Mouse (Mus musculus) heart, embryonic 13.5 days (tissue): Measurements from ENCODE around the gene Plekhg2. TPM values are rescaled to one million over a fixed set of nuclear protein-coding genes. Genes with fewer than 3 reads are reported as not detected.

Experiments used
- ATAC-seq: fragments of 200-750 bp; cut with Nextera tagmentation; 2 replicates; pipeline ENCODE4 v1.8.0; 2017; ENCODE audit warnings: moderate TSS enrichment; ENCODE audit not compliant: insufficient number of reproducible peaks, low FRiP score, low TSS enrichment; ENCODE audit errors: extremely low read depth
- H3K27ac ChIP-seq: fragments of 300-500 bp; sonication (generic); replicated peaks from 2 replicates; pipeline ENCODE4 v1.5.1; 2015; ENCODE audit warnings: moderate library complexity, mild to moderate bottlenecking, inconsistent platforms
- H3K27me3 ChIP-seq: fragments of 300-500 bp; sonication (generic); replicated peaks from 2 replicates; pipeline ENCODE4 v1.6.1; 2015; ENCODE audit warnings: mild to moderate bottlenecking, inconsistent platforms
- H3K36me3 ChIP-seq: fragments of 300-500 bp; sonication (generic); 2 replicates; pipeline ENCODE4 v1.6.1; 2015; ENCODE audit warnings: mild to moderate bottlenecking, inconsistent platforms
- H3K4me1 ChIP-seq: fragments of 300-500 bp; sonication (generic); 2 replicates; pipeline ENCODE4 v1.6.1; 2015; ENCODE audit warnings: inconsistent platforms
- H3K4me2 ChIP-seq: fragments of 300-500 bp; sonication (generic); 2 replicates; pipeline ENCODE4 v1.6.1; 2015; ENCODE audit warnings: inconsistent platforms, mild to moderate bottlenecking, moderate library complexity
- H3K4me3 ChIP-seq: fragments of 300-500 bp; sonication (generic); 2 replicates; pipeline ENCODE4 v1.5.1; 2015; ENCODE audit warnings: moderate library complexity, mild to moderate bottlenecking, inconsistent platforms
- H3K9ac ChIP-seq: fragments of 300-500 bp; sonication (generic); 2 replicates; pipeline ENCODE4 v1.6.1; 2015; ENCODE audit warnings: inconsistent platforms, mild to moderate bottlenecking, moderate library complexity
- H3K9me3 ChIP-seq: fragments of 300-500 bp; sonication (generic); 2 replicates; pipeline ENCODE4 v1.6.1; 2016; ENCODE audit warnings: inconsistent platforms
- WGBS: fragments of 180-500 bp; shearing (Covaris S2); methylation state at CpG from one replicate; pipeline ENCODE4 v1.1.7; 2015; ENCODE audit warnings: mixed read lengths; 5-methylcytosine and 5-hydroxymethylcytosine counted together
- polyA plus RNA-seq: library from polyadenylated mRNA; unstranded; fragments of >200 nt; fragmentation: Nextera tagmentation; extraction: Ambion mirVana; gene quantifications from 2 replicates; pipeline ENCODE4 v1.2.1, GENCODE M21; 2015

Plekhg2 gene
- polyA plus RNA-seq, 1 experiment from 2014 or later = 49.3 TPM

DNA sequence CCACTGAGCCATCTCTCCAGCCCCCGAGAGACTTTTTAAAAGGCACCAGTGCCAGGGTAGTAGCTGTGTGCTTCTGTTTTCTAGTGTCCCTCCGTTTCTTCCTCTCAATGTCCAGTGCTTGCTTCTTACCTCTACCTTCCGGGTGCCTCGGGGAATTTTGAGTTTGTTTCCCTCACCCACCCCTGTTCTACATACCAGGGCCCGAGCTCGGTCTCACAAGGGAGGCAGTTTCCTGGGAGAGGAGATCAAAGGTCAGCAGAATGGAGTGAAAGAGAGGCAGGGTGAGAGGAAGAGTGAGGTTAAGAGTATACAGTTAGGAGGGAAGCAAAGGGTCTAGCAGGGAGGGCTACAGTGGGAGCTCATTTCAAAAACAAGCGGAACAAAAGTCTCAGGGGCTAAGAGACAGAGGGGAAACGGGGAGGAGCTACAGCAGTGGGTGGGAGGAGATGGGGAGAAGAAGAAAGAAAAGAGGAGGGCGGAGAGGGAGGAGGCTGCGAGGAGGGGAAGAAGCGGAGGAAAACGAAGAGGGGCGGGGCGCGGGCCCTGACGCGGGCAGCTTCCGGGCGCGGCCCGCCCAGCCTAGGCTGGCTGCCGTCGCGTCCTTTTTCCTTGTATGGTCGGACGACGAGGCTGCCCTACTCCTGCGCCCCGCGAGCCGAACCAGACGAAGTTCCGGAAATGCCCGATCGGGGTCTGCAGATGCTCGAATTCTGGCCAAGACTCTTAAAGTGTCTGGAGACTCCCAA is 3.0 kb upstream of the Plekhg2 start:
- peak; percentile 40 for ATAC-seq
- peak overlapping the region; percentile 98 for H3K9ac ChIP-seq
- H3K9me3 ChIP-seq = no peaks in the 10 kb centered on the region
- H3K4me3 ChIP-seq = peak overlapping the region; percentile 87
- peak overlapping the region; percentile 88 for H3K4me2 ChIP-seq
- H3K4me1 ChIP-seq = peaks cover 59% of the 10 kb centered on the region
- H3K27ac ChIP-seq = peak overlapping the region; percentile 100
- no peaks in the 10 kb centered on the region for H3K27me3 ChIP-seq
- H3K36me3 ChIP-seq = peaks cover 15% of the 10 kb centered on the region
- WGBS = under 1% methylated on average over 35 of the region's 36 CpGs

DNA sequence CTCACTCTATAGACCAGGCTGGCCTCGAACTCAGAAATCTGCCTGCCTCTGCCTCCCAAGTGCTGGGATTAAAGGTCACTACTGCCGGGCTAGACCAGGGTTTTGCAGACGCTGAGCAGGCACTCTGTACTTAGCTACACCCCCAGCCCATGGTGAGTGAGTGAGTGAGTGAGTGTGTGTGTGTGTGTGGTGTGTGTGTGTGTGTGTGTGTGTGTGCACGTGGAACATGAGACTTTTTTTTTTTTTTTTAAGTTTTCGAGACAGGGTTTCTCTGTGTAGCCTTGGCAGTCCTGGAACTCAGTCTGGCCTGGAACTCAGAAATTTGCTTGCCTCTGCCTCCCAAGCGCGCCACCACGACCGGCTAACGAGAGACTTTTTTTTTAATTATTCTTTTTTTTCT is 2.2 kb upstream of the Plekhg2 start:
- Histone ChIP-seq H3K4me1 (peaks cover 59% of the 10 kb centered on the region), H3K9me3 (no peaks in the 10 kb centered on the region), H3K9ac (peak overlapping the region; percentile 98), H3K27ac (peak overlapping the region; percentile 100), H3K36me3 (peaks cover 22% of the 10 kb centered on the region), H3K4me3 (peak overlapping the region; percentile 87), H3K4me2 (peak overlapping the region; percentile 88), H3K27me3 (no peaks in the 10 kb centered on the region)
- no peak for ATAC-seq
- 81% methylated on average over 10 of the region's 10 CpGs for WGBS

- peaks cover 61% of the 10 kb centered on the region for H3K4me1 ChIP-seq
- WGBS = 78% methylated on average over 7 of the region's 7 CpGs
Measured at GRCm38 (mm10) chr7:28373891-28374495, 1.6 kb upstream of the Plekhg2 start.

GRCm38 (mm10) chr7:28373131-28373581 is 757 bp upstream of the Plekhg2 start:
- H3K9ac ChIP-seq = peak overlapping the region; percentile 82
- no peaks in the 10 kb centered on the region for H3K9me3 ChIP-seq
- H3K4me2 ChIP-seq = peak overlapping the region; percentile 87
- peak overlapping the region; percentile 96 for H3K27ac ChIP-seq
- peaks cover 37% of the 10 kb centered on the region for H3K36me3 ChIP-seq
- peaks cover 66% of the 10 kb centered on the region for H3K4me1 ChIP-seq
- WGBS = under 1% methylated on average over 9 of the region's 9 CpGs
- no peaks in the 10 kb centered on the region for H3K27me3 ChIP-seq
- H3K4me3 ChIP-seq = peak overlapping the region; percentile 88
- ATAC-seq = no peak

More at GRCm38 (mm10) chr7:28373891-28374495, 1.6 kb upstream of the Plekhg2 start:
- Histone ChIP-seq H3K36me3 (peaks cover 29% of the 10 kb centered on the region), H3K27ac (peak overlapping the region; percentile 100), H3K4me3 (no peak overlapping the region), H3K4me2 (peak overlapping the region; percentile 87), H3K9me3 (no peaks in the 10 kb centered on the region), H3K27me3 (no peaks in the 10 kb centered on the region), H3K9ac (peak overlapping the region; percentile 47; the same call in 1 of the 2 replicates)
- ATAC-seq = no peak

DNA sequence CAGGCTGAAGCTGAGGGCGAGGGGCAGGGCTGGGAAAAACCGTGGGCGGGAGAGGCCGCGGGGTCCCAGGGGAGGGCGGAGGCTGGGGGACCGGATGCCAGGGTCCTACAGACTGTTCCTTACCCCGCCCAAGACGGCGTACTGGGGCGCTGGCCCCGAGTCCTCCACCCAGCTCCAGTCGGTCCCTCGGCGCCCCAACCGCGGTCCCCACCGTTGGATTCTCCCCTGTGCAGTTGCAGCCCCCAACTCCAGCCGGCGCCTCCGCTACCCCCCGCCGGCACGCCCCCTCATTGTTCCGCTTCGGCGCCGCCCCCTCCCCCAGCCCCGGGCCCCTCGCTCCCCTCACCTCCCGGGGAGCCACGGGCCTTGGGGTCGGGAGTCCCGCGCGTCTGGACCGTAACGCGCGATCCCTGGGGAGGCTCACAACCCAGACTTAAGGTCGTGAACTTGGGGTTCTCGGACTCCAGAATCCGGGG is 847 bp downstream of the Plekhg2 start:
- H3K9ac ChIP-seq = peak overlapping the region; percentile 97
- H3K27ac ChIP-seq = peak overlapping the region; percentile 96
- H3K4me3 ChIP-seq = peak overlapping the region; percentile 88
- WGBS = under 1% methylated on average over 30 of the region's 43 CpGs
- peaks cover 51% of the 10 kb centered on the region for H3K4me1 ChIP-seq
- H3K9me3 ChIP-seq = no peaks in the 10 kb centered on the region
- peak overlapping the region; percentile 87 for H3K4me2 ChIP-seq
- H3K36me3 ChIP-seq = peaks cover 40% of the 10 kb centered on the region
- ATAC-seq = no peak
- H3K27me3 ChIP-seq = no peaks in the 10 kb centered on the region

GRCm38 (mm10) chr7:28370977-28371513 is 1.4 kb downstream of the Plekhg2 start:
- peak overlapping the region; percentile 96 for H3K27ac ChIP-seq
- H3K27me3 ChIP-seq = no peaks in the 10 kb centered on the region
- H3K4me3 ChIP-seq = peak overlapping the region; percentile 88
- peak overlapping the region; percentile 87 for H3K4me2 ChIP-seq
- 7% methylated on average over 11 of the region's 11 CpGs for WGBS
- ATAC-seq = no peak
- H3K9me3 ChIP-seq = no peaks in the 10 kb centered on the region
- H3K36me3 ChIP-seq = peaks cover 45% of the 10 kb centered on the region
- H3K4me1 ChIP-seq = peaks cover 46% of the 10 kb centered on the region
- peak overlapping the region; percentile 97 for H3K9ac ChIP-seq

DNA sequence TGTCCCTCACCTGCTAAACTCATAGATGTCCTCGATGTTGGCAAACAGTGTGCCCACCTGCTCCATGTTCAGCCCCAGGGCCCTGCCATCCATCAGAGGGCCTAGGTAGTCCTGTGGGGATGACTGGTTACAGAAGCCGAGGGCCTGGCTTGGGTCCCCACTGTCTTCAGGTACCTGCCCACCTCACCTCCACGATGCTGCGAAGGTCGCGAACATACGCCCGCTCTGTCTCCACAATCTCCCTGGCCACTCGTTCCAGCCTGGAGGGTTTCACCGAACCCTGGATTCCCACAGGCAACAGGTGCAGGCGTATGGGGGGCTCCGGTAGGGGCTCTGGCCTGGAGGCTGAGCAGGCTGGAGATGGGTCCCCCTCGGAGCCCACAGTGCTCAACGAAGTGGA is 2.3 kb downstream of the Plekhg2 start:
- H3K9me3 ChIP-seq = no peaks in the 10 kb centered on the region
- peak overlapping the region; percentile 97 for H3K9ac ChIP-seq
- no peak overlapping the region for H3K27ac ChIP-seq
- peaks cover 41% of the 10 kb centered on the region for H3K4me1 ChIP-seq
- no peak for ATAC-seq
- peaks cover 55% of the 10 kb centered on the region for H3K36me3 ChIP-seq
- H3K4me3 ChIP-seq = peak overlapping the region; percentile 88
- 92% methylated on average over 14 of the region's 14 CpGs for WGBS
- H3K4me2 ChIP-seq = peak overlapping the region; percentile 87
- H3K27me3 ChIP-seq = no peaks in the 10 kb centered on the region

GRCm38 (mm10) chr7:28368276-28368920 is 4.0 kb downstream of the Plekhg2 start:
- ATAC-seq = no peak

GRCm38 (mm10) chr7:28367663-28368275 is 4.6 kb downstream of the Plekhg2 start:
- peaks cover 30% of the 10 kb centered on the region for H3K4me1 ChIP-seq
- no peak overlapping the region for H3K27ac ChIP-seq
- H3K36me3 ChIP-seq = peaks cover 78% of the 10 kb centered on the region
- H3K27me3 ChIP-seq = no peaks in the 10 kb centered on the region
- no peak overlapping the region for H3K4me2 ChIP-seq
- H3K4me3 ChIP-seq = no peak overlapping the region
- WGBS = 87% methylated on average over 16 of the region's 16 CpGs
- no peak overlapping the region for H3K9ac ChIP-seq
- no peak for ATAC-seq
- no peaks in the 10 kb centered on the region for H3K9me3 ChIP-seq

More at GRCm38 (mm10) chr7:28368276-28368920, 4.0 kb downstream of the Plekhg2 start:
- Histone ChIP-seq H3K4me2 (no peak overlapping the region), H3K27me3 (no peaks in the 10 kb centered on the region), H3K9me3 (no peaks in the 10 kb centered on the region), H3K4me1 (peaks cover 28% of the 10 kb centered on the region), H3K9ac (peak overlapping the region; percentile 40; the same call in 1 of the 2 replicates), H3K27ac (no peak overlapping the region), H3K4me3 (no peak overlapping the region), H3K36me3 (peaks cover 71% of the 10 kb centered on the region)
- WGBS = 87% methylated on average over 16 of the region's 16 CpGs

- Histone ChIP-seq H3K4me2 (no peak overlapping the region), H3K27ac (peak overlapping the region; percentile 20; the same call in 1 of the 2 replicates), H3K36me3 (peaks cover 92% of the 10 kb centered on the region), H3K4me1 (peaks cover 39% of the 10 kb centered on the region), H3K27me3 (no peaks in the 10 kb centered on the region), H3K9me3 (no peaks in the 10 kb centered on the region), H3K9ac (peak overlapping the region; percentile 44), H3K4me3 (no peak overlapping the region)
- 58% methylated on average over 16 of the region's 16 CpGs for WGBS
- no peak for ATAC-seq
Measured at GRCm38 (mm10) chr7:28362441-28363060, 9.8 kb downstream of the Plekhg2 start.
